Mouse (Mus musculus): Measurements from ENCODE around the gene Speer4f1.
"Not testable (repeated sequence)": the region's sequence is repeated elsewhere in the genome, so short reads cannot be mapped to it uniquely, and the experiment has no call there.

The Speer4f1 gene

GRCm38 (mm10) chr5:17475798-17476197 is at the start of gene Speer4f1:
Speer4f1 (plus strand) TSS chr5:17476098.
- not testable (repeated sequence) for DNase-seq (ENCODE audit: low spot score)

- no peak for DNase-seq (ENCODE audit: low spot score)
Measured at GRCm38 (mm10) chr5:17426930-17427329, 49.0 kb upstream of the Speer4f1 start.

GRCm38 (mm10) chr5:17434721-17435120 is 41.2 kb upstream of the Speer4f1 start:
- DNase-seq (ENCODE audit: low spot score) = no peak

- DNase-seq (ENCODE audit: low spot score) = no peak
Measured at GRCm38 (mm10) chr5:17436209-17436608, 39.7 kb upstream of the Speer4f1 start.

- no peak for DNase-seq (ENCODE audit: low spot score)
Measured at GRCm38 (mm10) chr5:17439487-17440102, 36.3 kb upstream of the Speer4f1 start.

GRCm38 (mm10) chr5:17454059-17454458 is 21.8 kb upstream of the Speer4f1 start:
- DNase-seq (ENCODE audit: low spot score) = no peak

GRCm38 (mm10) chr5:17454952-17455586 is 20.8 kb upstream of the Speer4f1 start:
- DNase-seq (ENCODE audit: low spot score) = no peak

- DNase-seq (ENCODE audit: low spot score) = no peak
Measured at GRCm38 (mm10) chr5:17456671-17457070, 19.2 kb upstream of the Speer4f1 start.

GRCm38 (mm10) chr5:17468120-17468519 is 7.8 kb upstream of the Speer4f1 start:
- DNase-seq (ENCODE audit: low spot score) = not testable (repeated sequence)

- DNase-seq (ENCODE audit: low spot score) = no peak
Measured at GRCm38 (mm10) chr5:17476476-17476875, 578 bp downstream of the Speer4f1 start.

GRCm38 (mm10) chr5:17489894-17490293 is 14.0 kb downstream of the Speer4f1 start:
- no peak for DNase-seq (ENCODE audit: low spot score)

GRCm38 (mm10) chr5:17495616-17496015 is 19.7 kb downstream of the Speer4f1 start:
- DNase-seq (ENCODE audit: low spot score) = no peak

- DNase-seq (ENCODE audit: low spot score) = no peak
Measured at GRCm38 (mm10) chr5:17496650-17497049, 20.8 kb downstream of the Speer4f1 start.

- DNase-seq (ENCODE audit: low spot score) = no peak
Measured at GRCm38 (mm10) chr5:17499873-17500329, 24.0 kb downstream of the Speer4f1 start.

- no peak for DNase-seq (ENCODE audit: low spot score)
Measured at GRCm38 (mm10) chr5:17500866-17501265, 25.0 kb downstream of the Speer4f1 start.

- no peak for DNase-seq (ENCODE audit: low spot score)
Measured at GRCm38 (mm10) chr5:17505540-17505939, 29.6 kb downstream of the Speer4f1 start.

- no peak for DNase-seq (ENCODE audit: low spot score)
Measured at GRCm38 (mm10) chr5:17508038-17508437, 32.1 kb downstream of the Speer4f1 start.

Data from urinary bladder, postnatal 25 days (tissue).